Mouse (Mus musculus) heart, embryonic 11.5 days (tissue): Measurements from ENCODE around the gene Eras. TPM values are rescaled to one million over a fixed set of nuclear protein-coding genes. Genes with fewer than 3 reads are reported as not detected.
"Not testable (repeated sequence)": the region's sequence is repeated elsewhere in the genome, so short reads cannot be mapped to it uniquely, and the experiment has no call there.

Experiments used
- ATAC-seq: fragments of 200-750 bp; cut with Nextera tagmentation; replicated peaks from 2 replicates; pipeline ENCODE4 v1.8.0; 2017; ENCODE audit warnings: moderate library complexity; ENCODE audit not compliant: insufficient number of reproducible peaks, low FRiP score, low TSS enrichment
- H3K27ac ChIP-seq: fragments of 300-500 bp; sonication (generic); 2 replicates; pipeline ENCODE4 v1.5.1; 2014; ENCODE audit warnings: mild to moderate bottlenecking, low read depth, low read length
- H3K27me3 ChIP-seq: fragments of 300-500 bp; sonication (generic); 2 replicates; pipeline ENCODE4 v1.6.1; 2014; ENCODE audit warnings: mild to moderate bottlenecking, low read length, mixed read lengths; ENCODE audit not compliant: control insufficient read depth, insufficient read depth
- H3K36me3 ChIP-seq: fragments of 300-500 bp; sonication (generic); 2 replicates; pipeline ENCODE4 v1.6.1; 2014; ENCODE audit warnings: mild to moderate bottlenecking, low read length, moderate library complexity, mixed read lengths; ENCODE audit not compliant: control insufficient read depth, insufficient read depth
- H3K4me1 ChIP-seq: fragments of 300-500 bp; sonication (generic); 2 replicates; pipeline ENCODE4 v1.6.1; 2014; ENCODE audit warnings: low read length; ENCODE audit not compliant: control insufficient read depth, insufficient read depth
- H3K4me2 ChIP-seq: fragments of 300-500 bp; sonication (generic); 2 replicates; pipeline ENCODE4 v1.6.1; 2014; ENCODE audit warnings: mild to moderate bottlenecking, moderate library complexity
- H3K4me3 ChIP-seq: fragments of 300-500 bp; sonication (generic); 2 replicates; pipeline ENCODE4 v1.5.1; 2014; ENCODE audit warnings: low read depth, low read length
- H3K9ac ChIP-seq: fragments of 300-500 bp; sonication (generic); 2 replicates; pipeline ENCODE4 v1.6.1; 2014; ENCODE audit warnings: mild to moderate bottlenecking, low read depth, low read length, moderate library complexity
- H3K9me3 ChIP-seq: fragments of 300-500 bp; sonication (generic); replicated peaks from 2 replicates; pipeline ENCODE4 v1.6.1; 2016; ENCODE audit warnings: low read length; ENCODE audit not compliant: control insufficient read depth
- WGBS: fragments of 180-500 bp; shearing (Covaris S2); extraction: QIAGEN DNeasy Blood & Tissue Kit; methylation state at CpG from one replicate; pipeline ENCODE4 v1.1.7; 2014; ENCODE audit not compliant: insufficient replicate concordance; 5-methylcytosine and 5-hydroxymethylcytosine counted together
- polyA plus RNA-seq: library from polyadenylated mRNA; unstranded; fragments of >200 nt; fragmentation: Nextera tagmentation; extraction: Ambion mirVana; gene quantifications from 2 replicates; pipeline ENCODE4 v1.2.1, GENCODE M21; 2014

Eras gene
- polyA plus RNA-seq, 1 experiment from 2014 or later = not detected

DNA sequence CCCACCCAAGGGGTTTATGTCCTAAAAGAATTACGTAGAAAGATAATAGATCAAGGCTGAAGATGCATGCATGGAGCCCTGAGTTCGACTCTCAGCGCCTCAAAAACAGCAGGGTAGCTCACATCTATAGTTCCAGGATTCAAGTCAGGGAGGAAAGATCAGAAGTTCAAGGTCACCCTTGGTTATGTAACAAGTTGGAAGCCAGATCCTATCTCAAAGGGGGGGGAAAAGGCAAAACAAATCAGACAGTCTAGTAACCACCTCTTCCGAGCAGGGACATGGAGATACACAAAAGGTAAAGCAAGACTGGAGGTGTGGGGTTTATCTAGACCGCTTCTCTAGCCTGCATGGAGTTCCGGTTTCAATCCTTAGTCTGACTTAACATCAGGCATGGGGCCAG is 2.1 kb downstream of the Eras start:
- H3K9me3 ChIP-seq = peaks cover 3% of the 10 kb centered on the region; the same call in 1 of the 2 replicates
- no peak overlapping the region for H3K4me2 ChIP-seq
- no peaks in the 10 kb centered on the region for H3K4me1 ChIP-seq
- H3K4me3 ChIP-seq = no peak overlapping the region
- peaks cover 64% of the 10 kb centered on the region for H3K27me3 ChIP-seq
- H3K36me3 ChIP-seq = no peaks in the 10 kb centered on the region
- no peak overlapping the region for H3K27ac ChIP-seq
- WGBS = 56% methylated on average over 6 of the region's 6 CpGs
- no peak for ATAC-seq
- H3K9ac ChIP-seq = no peak overlapping the region

DNA sequence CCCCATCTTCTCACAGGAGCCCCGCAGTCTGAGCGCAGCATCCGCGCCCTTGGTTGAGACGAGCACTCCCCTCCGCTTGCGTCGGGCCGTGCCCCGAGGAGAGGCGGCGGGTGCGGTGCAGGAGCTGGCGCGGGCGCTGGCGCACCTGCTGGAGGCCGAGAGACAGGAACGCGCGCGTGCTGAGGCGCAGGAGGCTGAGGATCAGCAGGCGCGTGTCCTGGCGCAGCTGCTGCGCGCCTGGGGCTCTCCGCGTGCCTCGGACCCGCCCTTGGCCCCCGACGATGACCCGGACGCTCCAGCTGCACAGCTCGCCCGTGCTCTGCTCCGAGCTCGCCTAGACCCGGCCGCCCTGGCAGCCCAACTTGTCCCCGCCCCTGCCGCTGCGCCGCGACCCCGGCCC is 6.4 kb downstream of the Eras start:
- no peaks in the 10 kb centered on the region for H3K4me1 ChIP-seq
- no peak overlapping the region for H3K27ac ChIP-seq
- no peaks in the 10 kb centered on the region for H3K36me3 ChIP-seq
- peak overlapping the region; percentile 34 for H3K4me3 ChIP-seq
- H3K9me3 ChIP-seq = no peaks in the 10 kb centered on the region
- no peak overlapping the region for H3K9ac ChIP-seq
- peak overlapping the region; percentile 56 for H3K4me2 ChIP-seq
- 9% methylated on average over 47 of the region's 48 CpGs for WGBS
- H3K27me3 ChIP-seq = peaks cover 77% of the 10 kb centered on the region
- no peak for ATAC-seq

DNA sequence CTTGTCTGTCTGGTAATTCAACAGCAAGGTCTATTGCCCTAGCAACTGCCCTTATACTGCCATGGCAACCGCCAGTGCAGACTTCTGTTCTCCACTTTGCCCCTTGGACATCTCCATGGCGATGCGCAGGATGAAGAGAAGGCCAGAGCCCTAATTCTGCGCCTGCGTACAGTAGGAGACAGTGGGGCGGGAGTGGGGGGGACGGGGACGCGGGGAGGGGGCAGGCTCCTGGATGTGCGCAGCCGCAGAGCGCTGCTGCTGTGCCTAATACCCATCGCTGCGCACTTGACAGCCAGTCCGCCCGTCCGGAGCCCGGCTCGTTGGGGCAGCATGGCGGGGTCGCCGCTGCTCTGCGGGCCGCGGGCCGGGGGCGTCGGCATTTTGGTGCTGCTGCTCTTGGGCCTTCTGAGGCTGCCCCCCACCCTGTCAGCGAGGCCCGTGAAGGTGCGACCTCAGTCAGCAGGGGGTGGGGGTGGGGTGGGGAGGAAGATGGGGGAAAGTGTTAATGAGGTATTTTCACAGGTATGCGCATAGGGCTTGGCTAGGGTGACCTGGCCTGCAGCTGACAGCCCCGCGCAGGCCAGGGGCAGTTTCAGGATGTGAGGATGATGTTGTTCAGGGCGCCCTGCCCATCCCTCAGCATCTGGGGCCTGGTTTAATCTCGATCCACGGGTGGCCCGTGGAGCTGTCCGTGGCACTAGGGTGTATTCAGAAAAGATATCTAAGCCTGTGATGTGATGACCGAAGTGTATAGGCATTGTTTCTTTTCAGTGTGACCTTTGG is 8.6 kb downstream of the Eras start, which contains the start of gene Pcsk1n:
Pcsk1n (plus strand) TSS at position 222 of the 783 bp plus-strand sequence.
- Histone ChIP-seq H3K9ac (no peak within 1 kb of the TSS), H3K27ac (no peak within 1 kb of the TSS), H3K9me3 (no peaks in the 10 kb centered on the region), H3K4me3 (peak within 1 kb of the TSS; percentile 26), H3K36me3 (no peaks in the 10 kb centered on the region), H3K4me1 (no peaks in the 10 kb centered on the region), H3K4me2 (peak within 1 kb of the TSS; percentile 50), H3K27me3 (peaks cover 60% of the 10 kb centered on the region)
- WGBS = 13% methylated on average over 36 of the region's 40 CpGs
- no peak for ATAC-seq

DNA sequence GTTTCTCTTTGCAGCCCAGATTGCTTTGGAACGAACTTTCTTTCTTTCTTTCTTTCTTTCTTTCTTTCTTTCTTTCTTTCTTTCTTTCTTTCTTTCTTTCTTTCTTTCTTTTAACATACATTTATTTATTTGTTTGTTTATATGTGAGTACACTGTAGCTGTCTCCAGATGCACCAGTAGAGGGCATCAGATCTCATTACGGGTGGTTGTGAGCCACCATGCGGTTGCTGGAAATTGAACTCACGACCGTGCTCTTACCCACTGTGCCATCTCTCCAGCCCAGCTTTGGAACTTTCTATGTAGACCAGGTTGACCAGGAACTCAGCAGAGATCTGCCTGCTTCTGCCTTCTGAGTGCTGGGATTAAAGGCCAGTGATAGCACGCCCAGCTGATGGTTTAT is 10.4 kb downstream of the Eras start:
- H3K27ac ChIP-seq, H3K36me3 ChIP-seq, H3K9me3 ChIP-seq, H3K4me2 ChIP-seq, H3K9ac ChIP-seq, H3K4me1 ChIP-seq, ATAC-seq, H3K4me3 ChIP-seq: not testable (repeated sequence)
- 60% methylated on average over 6 of the region's 6 CpGs for WGBS
- H3K27me3 ChIP-seq = peaks cover 45% of the 10 kb centered on the region

DNA sequence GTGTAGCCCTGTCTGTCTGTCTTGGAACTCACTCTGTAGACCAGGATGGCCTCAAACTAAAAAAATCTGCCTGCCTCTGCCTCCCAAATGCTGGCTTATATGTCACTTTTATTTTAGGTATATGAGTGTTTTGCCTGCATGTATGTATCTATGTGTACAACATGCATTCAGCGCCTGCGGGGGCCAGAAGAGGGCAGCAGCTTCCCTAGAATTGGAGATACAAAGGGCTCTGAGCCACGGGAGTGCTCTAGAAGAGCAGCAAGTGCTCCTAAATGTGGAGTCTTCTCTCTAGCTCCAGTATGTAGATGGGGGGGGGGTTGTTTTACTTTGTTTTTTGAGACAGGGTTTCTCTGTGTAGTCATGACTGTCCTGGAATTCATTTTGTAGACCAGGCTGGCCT is 12.7 kb downstream of the Eras start:
- H3K4me1 ChIP-seq, ATAC-seq, H3K4me2 ChIP-seq, H3K27ac ChIP-seq, H3K9me3 ChIP-seq, H3K4me3 ChIP-seq, H3K36me3 ChIP-seq, H3K9ac ChIP-seq: not testable (repeated sequence)
- H3K27me3 ChIP-seq = peaks cover 23% of the 10 kb centered on the region
- WGBS = 17% methylated on average over 3 of the region's 3 CpGs

DNA sequence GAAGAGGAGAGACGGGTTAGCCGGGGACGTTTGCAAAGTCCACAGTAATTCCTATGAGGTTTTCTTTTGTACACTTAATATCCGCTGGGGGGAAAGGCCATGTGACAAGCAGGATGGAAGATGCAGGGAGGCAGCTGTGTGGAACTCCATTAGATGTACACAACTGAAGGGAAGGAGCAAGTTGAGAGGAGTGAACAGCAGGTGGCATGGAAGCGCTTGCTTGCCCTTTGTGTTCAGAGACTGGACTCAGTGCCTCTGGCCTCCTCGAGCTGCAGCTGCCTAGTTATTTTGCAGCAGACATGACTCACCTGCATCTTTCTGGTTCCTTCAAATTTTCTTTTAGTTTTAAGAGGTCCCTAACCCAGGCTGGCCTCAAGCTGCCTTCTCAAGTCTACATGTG is 17.9 kb downstream of the Eras start:
- 59% methylated on average over 6 of the region's 6 CpGs for WGBS

DNA sequence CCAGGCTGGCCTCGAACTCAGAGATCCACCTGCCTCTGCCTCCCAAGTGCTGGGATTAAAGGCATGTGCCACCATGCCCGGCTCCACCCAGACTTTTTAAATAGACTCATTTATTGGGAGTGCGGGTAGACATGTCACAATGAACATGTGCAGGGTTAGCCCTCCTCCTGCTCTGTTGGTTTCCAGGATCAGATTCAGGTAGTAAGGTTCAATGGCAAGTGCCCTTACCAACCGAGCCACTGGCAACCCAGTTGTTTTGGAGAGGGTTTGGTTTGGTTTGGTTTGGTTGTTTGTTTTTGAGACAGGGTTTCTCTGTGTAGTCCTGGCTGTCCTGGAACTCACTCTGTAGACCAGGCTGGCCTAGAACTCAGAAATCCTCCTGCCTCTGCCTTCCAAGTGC is 19.2 kb downstream of the Eras start, which contains the start of gene Gm10490:
Gm10490 (plus strand) TSS at position 301 of the 400 bp plus-strand sequence.
- H3K4me2 ChIP-seq, H3K27me3 ChIP-seq, H3K36me3 ChIP-seq, H3K9me3 ChIP-seq, H3K27ac ChIP-seq, ATAC-seq, H3K4me1 ChIP-seq, H3K4me3 ChIP-seq, H3K9ac ChIP-seq: not testable (repeated sequence)
- 86% methylated on average over 4 of the region's 4 CpGs for WGBS

More for the DNA sequence above, 17.9 kb downstream of the Eras start:
- no peak overlapping the region for H3K4me3 ChIP-seq
- no peaks in the 10 kb centered on the region for H3K36me3 ChIP-seq
- no peak overlapping the region for H3K27ac ChIP-seq
- no peak overlapping the region for H3K4me2 ChIP-seq
- H3K27me3 ChIP-seq = no peaks in the 10 kb centered on the region
- ATAC-seq = no peak
- H3K9me3 ChIP-seq = no peaks in the 10 kb centered on the region
- no peak overlapping the region for H3K9ac ChIP-seq
- no peaks in the 10 kb centered on the region for H3K4me1 ChIP-seq

DNA sequence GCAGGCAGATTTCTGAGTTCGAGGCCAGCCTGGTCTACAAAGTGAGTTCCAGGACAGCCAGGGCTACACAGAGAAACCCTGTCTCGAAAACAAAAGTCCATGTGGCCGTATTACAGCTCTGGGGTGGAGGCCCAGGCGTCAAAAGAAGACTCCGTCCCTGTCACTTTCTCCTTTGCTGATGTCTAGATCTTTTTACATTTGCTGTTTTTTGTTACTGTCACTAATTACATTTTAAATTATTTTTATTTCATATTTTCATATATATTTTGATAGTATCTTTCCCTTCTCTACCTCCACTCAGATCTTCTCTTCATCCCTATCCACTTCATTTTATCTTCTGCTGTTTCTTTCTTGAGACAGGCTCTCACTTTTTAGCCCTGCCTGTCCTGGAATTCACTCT is 20.7 kb downstream of the Eras start, which contains the start of gene Gm10491:
Gm10491 (minus strand) TSS at position 101 of the 400 bp plus-strand sequence.
- Histone ChIP-seq H3K27me3 (no peaks in the 10 kb centered on the region), H3K9ac (no peak within 1 kb of the TSS), H3K4me3 (no peak within 1 kb of the TSS), H3K9me3 (no peaks in the 10 kb centered on the region), H3K4me2 (no peak within 1 kb of the TSS), H3K36me3 (no peaks in the 10 kb centered on the region), H3K27ac (no peak within 1 kb of the TSS), H3K4me1 (no peaks in the 10 kb centered on the region)
- no peak for ATAC-seq
- 82% methylated on average over 4 of the region's 5 CpGs for WGBS

DNA sequence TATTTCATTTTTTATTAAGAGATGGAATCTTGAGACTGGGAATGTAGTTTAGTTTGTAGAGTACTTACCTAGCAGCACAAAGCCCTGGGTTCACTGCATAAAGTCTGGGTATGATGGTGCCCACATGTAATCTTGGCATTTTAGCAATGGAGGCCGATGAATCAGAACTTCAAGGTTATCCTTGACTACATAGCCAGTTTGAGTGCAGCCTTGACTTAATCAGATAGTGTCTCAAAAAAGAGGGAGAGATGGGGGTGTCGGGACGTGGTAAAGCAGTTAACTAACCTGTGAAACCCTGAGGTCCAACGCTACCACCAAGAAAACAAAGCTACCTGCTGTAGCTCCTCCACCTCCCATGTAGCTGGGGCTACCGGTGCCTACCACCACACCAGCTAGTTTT is 24.0 kb downstream of the Eras start:
- Histone ChIP-seq H3K9ac (no peak overlapping the region), H3K36me3 (no peaks in the 10 kb centered on the region), H3K4me1 (no peaks in the 10 kb centered on the region), H3K27ac (no peak overlapping the region), H3K9me3 (no peaks in the 10 kb centered on the region), H3K27me3 (no peaks in the 10 kb centered on the region), H3K4me2 (no peak overlapping the region), H3K4me3 (no peak overlapping the region)
- WGBS = 89% methylated on average over 5 of the region's 5 CpGs
- ATAC-seq = no peak
